Mouse (Mus musculus) kidney, postnatal 36 days (tissue): ENCODE data around the gene Eri2.
"Not testable (repeated sequence)": the region's sequence is repeated elsewhere in the genome, so short reads cannot be mapped to it uniquely, and the experiment has no call there.

Source experiments
- DNase-seq, 2 experiments: peaks; one replicate each; pipeline ENCODE4 v3.0.0; 2021 to 2022; ENCODE audit warnings: mixed read lengths in 2 of 2

The Eri2 gene

DNA sequence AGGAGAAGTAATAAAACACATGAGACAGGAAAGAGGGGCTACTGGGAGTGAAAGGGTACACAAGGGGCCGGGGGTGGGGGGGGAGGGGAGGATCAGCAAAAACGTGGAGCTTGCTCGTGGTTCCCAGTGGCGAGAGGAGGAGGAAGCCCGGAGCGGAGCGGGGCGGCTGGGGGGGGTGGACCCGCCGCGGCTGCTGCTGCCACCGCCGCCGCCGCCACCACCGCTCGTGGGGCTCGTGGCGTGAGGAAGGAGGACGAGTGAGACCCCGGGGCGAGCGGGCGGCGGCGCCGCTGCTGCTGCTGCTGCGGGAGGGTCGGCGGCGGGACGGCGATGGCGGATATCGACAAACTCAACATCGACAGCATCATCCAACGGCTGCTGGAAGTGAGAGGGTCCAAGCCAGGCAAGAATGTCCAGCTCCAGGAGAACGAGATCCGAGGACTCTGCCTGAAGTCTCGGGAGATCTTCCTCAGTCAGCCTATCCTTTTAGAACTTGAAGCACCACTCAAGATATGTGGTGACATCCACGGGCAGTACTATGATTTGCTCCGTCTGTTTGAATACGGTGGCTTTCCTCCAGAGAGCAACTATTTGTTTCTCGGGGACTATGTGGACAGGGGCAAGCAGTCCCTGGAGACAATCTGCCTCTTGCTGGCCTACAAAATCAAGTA lies 53.9 kb downstream of the Eri2 start:
- not testable (repeated sequence) for DNase-seq

DNA sequence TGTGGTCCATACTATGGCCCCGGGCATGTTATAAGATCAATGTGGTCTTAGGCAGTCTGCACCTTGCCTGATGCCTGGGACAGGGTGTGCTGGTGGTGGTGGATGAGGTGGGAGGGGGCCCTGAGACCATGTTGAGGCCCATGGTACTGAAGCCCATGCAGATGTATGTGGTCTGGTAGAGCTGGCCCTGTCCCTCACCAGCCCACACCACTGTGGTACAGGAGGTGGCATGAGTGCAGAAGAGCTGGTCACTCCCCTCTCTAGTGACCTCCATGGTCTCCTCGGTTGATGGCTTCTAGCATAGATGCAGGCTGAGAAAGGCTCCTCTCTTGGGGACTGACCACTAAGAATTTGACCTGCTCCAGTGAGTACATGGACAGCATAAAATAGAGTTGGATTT lies 55.0 kb downstream of the Eri2 start:
- no peak for DNase-seq

DNA sequence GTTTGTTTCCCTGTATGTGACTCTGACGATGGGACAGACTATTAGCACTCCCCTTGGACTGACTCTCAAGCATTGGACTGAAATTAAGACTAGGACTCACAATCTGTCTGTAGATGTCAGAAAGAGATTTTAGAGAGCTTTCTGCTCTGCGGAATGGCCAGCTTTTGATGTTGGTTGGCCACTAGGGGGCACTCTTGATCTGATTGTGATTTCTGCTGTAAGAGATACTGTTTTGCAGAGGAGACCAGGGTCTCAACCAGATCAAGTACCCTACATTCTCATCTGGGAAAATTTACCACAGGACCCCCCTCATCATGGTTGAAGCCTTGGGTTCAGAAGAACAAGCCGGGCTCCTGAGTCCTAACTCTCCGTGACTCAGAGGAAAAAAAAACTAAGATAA lies 62.6 kb downstream of the Eri2 start:
- peak; percentile 34 to 61 for DNase-seq

DNA sequence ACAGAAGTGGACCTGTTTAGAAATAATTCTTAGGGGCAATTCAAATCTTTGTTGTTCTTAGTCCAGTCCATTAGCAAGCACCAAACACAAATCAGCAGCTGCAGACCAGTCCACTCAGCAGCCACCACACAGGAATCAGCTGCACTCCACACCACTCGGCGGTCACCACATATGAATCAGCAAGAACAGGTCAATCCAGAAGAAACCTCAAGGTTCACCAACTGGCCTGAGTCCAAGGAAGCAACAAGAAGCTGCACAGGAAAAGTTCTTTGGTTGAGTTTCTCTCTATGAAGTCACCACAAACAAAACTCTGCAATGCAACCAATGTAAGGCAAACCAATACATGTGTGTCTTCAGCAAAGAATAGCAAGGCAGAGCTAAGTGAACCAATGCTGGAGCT lies 66.2 kb downstream of the Eri2 start:
- no peak for DNase-seq

DNA sequence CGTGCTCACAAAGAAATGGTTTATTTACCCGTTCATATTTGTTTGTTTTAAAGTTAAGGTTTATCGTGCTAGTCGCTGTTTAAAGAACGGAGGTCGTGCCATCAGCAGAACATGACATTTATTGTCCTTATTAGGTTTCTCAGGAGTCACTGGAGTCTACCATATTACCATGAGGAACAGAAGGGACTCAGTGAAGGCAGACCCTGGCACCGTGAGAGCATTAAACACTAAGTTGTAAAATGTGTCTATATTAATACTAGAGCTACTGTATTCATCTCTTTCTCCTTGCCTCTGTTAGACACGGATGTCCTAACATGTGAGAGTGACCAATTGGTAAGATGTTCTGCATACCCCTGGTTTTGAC lies 72.9 kb downstream of the Eri2 start:
- DNase-seq = peak in 1 of 2 experiments; percentile 21

DNA sequence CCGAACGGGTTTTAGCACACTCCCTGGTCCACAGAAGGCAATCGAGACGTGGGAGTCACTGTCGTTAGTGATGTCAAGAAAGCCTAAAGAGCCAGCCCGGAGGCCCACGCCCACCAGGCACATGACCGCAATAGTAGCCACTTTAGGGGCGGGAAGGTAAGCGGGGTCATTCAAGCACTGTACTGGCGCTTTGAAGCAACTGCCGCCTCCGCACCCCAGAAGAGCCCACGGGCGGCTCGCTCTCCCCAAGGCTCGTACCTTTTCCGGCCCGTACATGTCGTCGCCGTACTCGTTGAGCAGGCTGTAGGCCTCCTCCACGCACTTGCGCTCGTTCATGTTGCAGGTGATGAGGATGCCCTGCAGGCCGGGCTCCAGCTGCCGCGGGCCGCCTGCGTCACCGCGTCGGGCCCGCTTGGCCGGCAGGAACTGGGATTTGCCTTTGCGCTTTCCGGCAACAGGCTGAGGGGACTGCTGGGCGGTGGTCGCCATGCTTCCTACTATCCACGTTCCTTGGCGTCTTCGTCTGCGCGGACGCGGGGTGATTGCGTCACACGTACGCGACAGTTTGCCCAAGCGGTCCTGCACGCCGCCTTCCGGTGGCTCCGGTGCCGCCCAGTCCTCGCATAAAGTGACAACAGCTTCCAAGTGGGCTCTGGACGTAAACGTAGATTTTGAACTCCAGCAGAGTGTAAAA lies 73.5 kb downstream of the Eri2 start, which contains the start of gene Thumpd1:
Gene Thumpd1, minus strand, starts transcription at position 546 of the 694 bp plus-strand sequence.
- DNase-seq = peak; percentile 95 to 98
